Mouse (Mus musculus) embryonic fibroblast, embryonic 13.5 days (primary cell): Measurements from ENCODE around the gene Fam184b.

Source experiments
- CTCF ChIP-seq: IDR thresholded peaks from 2 replicates; pipeline ENCODE4 v1.5.1; 2011; ENCODE audit warnings: mild to moderate bottlenecking, control low read depth, low read length, moderate library complexity, borderline replicate concordance; ENCODE audit not compliant: insufficient read depth
- POLR2A ChIP-seq: IDR thresholded peaks from 2 replicates; pipeline ENCODE4 v1.6.1; 2011; ENCODE audit warnings: low read depth, mild to moderate bottlenecking, control low read depth, low read length, moderate library complexity

- no peak for TF ChIP-seq CTCF
- TF ChIP-seq POLR2A: no peak
Measured at GRCm38 (mm10) chr5:45675032-45675431, 35.6 kb upstream of the Fam184b start.
